Mouse (Mus musculus) MEL (cell line): ENCODE measurements around the gene Ap1ar. TPM values are rescaled to one million over a fixed set of nuclear protein-coding genes. Genes with fewer than 3 reads are reported as not detected.

ENCODE experiments used
- DNase-seq: peaks from one replicate; pipeline ENCODE4 v3.0.0; 2011; ENCODE audit warnings: low read depth, low spot score
- H3K27ac ChIP-seq: 2 replicates; pipeline ENCODE4 v1.5.1; 2012; ENCODE audit warnings: low read depth, mild to moderate bottlenecking, control low read depth, low read length, moderate library complexity; ENCODE audit not compliant: control insufficient read depth
- H3K27me3 ChIP-seq, 2 experiments: fragments of 150-350 bp in 1 of 2; sonication (generic) in 1 of 2; 2 replicates each; pipeline ENCODE4 v1.6.1; 2012; ENCODE audit warnings: low read length in 2 of 2, mild to moderate bottlenecking in 2 of 2, improper control_type of control experiment in 1 of 2, moderate library complexity in 1 of 2; ENCODE audit not compliant: insufficient read depth in 2 of 2, control insufficient read depth in 1 of 2
- H3K36me3 ChIP-seq, 2 experiments: 2 replicates each; pipeline ENCODE4 v1.6.1; 2012 to 2014; ENCODE audit warnings: low read length in 2 of 2, improper control_type of control experiment in 1 of 2, inconsistent platforms in 1 of 2, mild to moderate bottlenecking in 1 of 2; ENCODE audit not compliant: insufficient read depth in 2 of 2, control insufficient read depth in 1 of 2
- H3K4me1 ChIP-seq, 2 experiments: fragments of 150-350 bp in 1 of 2; sonication (generic) in 1 of 2; 2 replicates each; pipeline ENCODE4 v1.6.1; 2012; ENCODE audit warnings: low read length in 2 of 2, improper control_type of control experiment in 1 of 2, mild to moderate bottlenecking in 1 of 2; ENCODE audit not compliant: insufficient read depth in 2 of 2, control insufficient read depth in 1 of 2
- H3K4me3 ChIP-seq, 2 experiments: fragments of 150-350 bp in 1 of 2; sonication (generic) in 1 of 2; 2 replicates each; pipeline ENCODE4 v1.5.1; 2012; ENCODE audit warnings: low read depth in 2 of 2, low read length in 2 of 2, mild to moderate bottlenecking in 2 of 2, moderate library complexity in 2 of 2, control low read depth in 1 of 2, improper control_type of control experiment in 1 of 2; ENCODE audit not compliant: control insufficient read depth in 1 of 2, insufficient read depth in 1 of 2
- H3K79me2 ChIP-seq: 2 replicates; pipeline ENCODE4 v1.6.1; 2012; ENCODE audit warnings: mild to moderate bottlenecking, low read length, moderate library complexity; ENCODE audit not compliant: control insufficient read depth, poor library complexity, insufficient read depth
- H3K9ac ChIP-seq: 2 replicates; pipeline ENCODE4 v1.6.1; 2012; ENCODE audit warnings: low read depth, mild to moderate bottlenecking, control low read depth, low read length, moderate library complexity; ENCODE audit not compliant: control insufficient read depth, poor library complexity, severe bottlenecking
- H3K9me3 ChIP-seq: fragments of 150-350 bp; sonication (generic); replicated peaks from 2 replicates; pipeline ENCODE4 v1.6.1; 2012; ENCODE audit warnings: mild to moderate bottlenecking, low read length, improper control_type of control experiment, moderate library complexity; ENCODE audit not compliant: insufficient read depth
- CHD1 ChIP-seq: IDR thresholded peaks from 2 replicates; pipeline ENCODE4 v1.6.1; 2012; ENCODE audit warnings: low read depth, mild to moderate bottlenecking, inconsistent platforms, low read length, improper control_type of control experiment
- CHD2 ChIP-seq: IDR thresholded peaks from 2 replicates; pipeline ENCODE4 v1.6.1; 2011; ENCODE audit warnings: low read length, improper control_type of control experiment
- ETS1 ChIP-seq: IDR thresholded peaks from 2 replicates; pipeline ENCODE4 v1.6.1; 2012; ENCODE audit warnings: low read depth, mild to moderate bottlenecking, inconsistent platforms, low read length, improper control_type of control experiment, moderate library complexity
- GABPA ChIP-seq: IDR thresholded peaks from 2 replicates; pipeline ENCODE4 v1.6.1; 2012; ENCODE audit warnings: low read depth, mild to moderate bottlenecking, inconsistent platforms, low read length, improper control_type of control experiment, moderate library complexity
- GATA1 ChIP-seq: IDR thresholded peaks from 2 replicates; pipeline ENCODE4 v1.6.1; 2011; ENCODE audit warnings: low read depth, low read length, improper control_type of control experiment
- KAT2A ChIP-seq: conservative IDR thresholded peaks from 2 replicates; pipeline ENCODE4 v1.6.1; 2012; ENCODE audit warnings: low read depth, low read length, improper control_type of control experiment, inconsistent platforms
- MAFK ChIP-seq: IDR thresholded peaks from 2 replicates; pipeline ENCODE4 v1.6.1; 2011; ENCODE audit warnings: low read depth, mild to moderate bottlenecking, low read length, improper control_type of control experiment, borderline replicate concordance
- MAX ChIP-seq: IDR thresholded peaks from 2 replicates; pipeline ENCODE4 v1.6.1; 2011; ENCODE audit warnings: low read length, improper control_type of control experiment
- MAZ ChIP-seq: IDR thresholded peaks from 2 replicates; pipeline ENCODE4 v1.6.1; 2012; ENCODE audit warnings: low read depth, mild to moderate bottlenecking, inconsistent platforms, low read length, improper control_type of control experiment
- MEF2A ChIP-seq: IDR thresholded peaks from 2 replicates; pipeline ENCODE4 v1.6.1; 2014; ENCODE audit warnings: low read depth, mild to moderate bottlenecking, inconsistent platforms, low read length, improper control_type of control experiment; ENCODE audit not compliant: poor library complexity, insufficient replicate concordance, severe bottlenecking; ENCODE audit errors: extremely low read depth
- MXI1 ChIP-seq: IDR thresholded peaks from 2 replicates; pipeline ENCODE4 v1.6.1; 2011; ENCODE audit warnings: mild to moderate bottlenecking, low read depth, low read length, improper control_type of control experiment
- MYB ChIP-seq: IDR thresholded peaks from 2 replicates; pipeline ENCODE4 v1.6.1; 2011; ENCODE audit warnings: mild to moderate bottlenecking, low read depth, low read length, improper control_type of control experiment
- MYC ChIP-seq: IDR thresholded peaks from 2 replicates; pipeline ENCODE4 v1.6.1; 2011; ENCODE audit warnings: low read depth, mild to moderate bottlenecking, low read length, improper control_type of control experiment, moderate library complexity
- POLR2A ChIP-seq, 2 experiments: IDR thresholded peaks; 2 replicates each; pipeline ENCODE4 v1.6.1; 2011 to 2012; ENCODE audit warnings: low read length in 2 of 2, mild to moderate bottlenecking in 2 of 2, control low read depth in 1 of 2, improper control_type of control experiment in 1 of 2, low read depth in 1 of 2, moderate library complexity in 1 of 2; ENCODE audit not compliant: control insufficient read depth in 1 of 2, insufficient read depth in 1 of 2, poor library complexity in 1 of 2
- RAD21 ChIP-seq: IDR thresholded peaks from 2 replicates; pipeline ENCODE4 v1.6.1; 2011; ENCODE audit warnings: mild to moderate bottlenecking, low read depth, low read length, improper control_type of control experiment
- SMC3 ChIP-seq: IDR thresholded peaks from 2 replicates; pipeline ENCODE4 v1.6.1; 2011; ENCODE audit warnings: low read depth, low read length, improper control_type of control experiment
- TAL1 ChIP-seq: IDR thresholded peaks from 2 replicates; pipeline ENCODE4 v1.6.1; 2012; ENCODE audit warnings: mild to moderate bottlenecking, inconsistent platforms, low read length, moderate library complexity, mixed read lengths
- TBP ChIP-seq: IDR thresholded peaks from 2 replicates; pipeline ENCODE4 v1.8.0; 2011; ENCODE audit warnings: low read depth, low read length, improper control_type of control experiment
- TCF12 ChIP-seq: IDR thresholded peaks from 2 replicates; pipeline ENCODE4 v1.6.1; 2014; ENCODE audit warnings: low read depth, mild to moderate bottlenecking, inconsistent platforms, low read length, improper control_type of control experiment, moderate library complexity
- UBTF ChIP-seq: IDR thresholded peaks from 2 replicates; pipeline ENCODE4 v1.6.1; 2012; ENCODE audit warnings: low read depth, mild to moderate bottlenecking, inconsistent platforms, low read length, improper control_type of control experiment, moderate library complexity, borderline replicate concordance; ENCODE audit not compliant: insufficient read depth
- USF1 ChIP-seq: IDR thresholded peaks from 2 replicates; pipeline ENCODE4 v1.6.1; 2014; ENCODE audit warnings: low read depth, mild to moderate bottlenecking, inconsistent platforms, low read length, improper control_type of control experiment, moderate library complexity
- USF2 ChIP-seq, 2 experiments: IDR thresholded peaks; 2 replicates each; pipeline ENCODE4 v1.6.1; 2011 to 2012; ENCODE audit warnings: improper control_type of control experiment in 2 of 2, low read length in 2 of 2, borderline replicate concordance in 1 of 2, inconsistent platforms in 1 of 2, low read depth in 1 of 2, mild to moderate bottlenecking in 1 of 2; ENCODE audit not compliant: insufficient read depth in 1 of 2
- ZC3H11A ChIP-seq: IDR thresholded peaks from 2 replicates; pipeline ENCODE4 v1.6.1; 2012; ENCODE audit warnings: low read depth, mild to moderate bottlenecking, inconsistent platforms, low read length, improper control_type of control experiment
- ZMIZ1 ChIP-seq: IDR thresholded peaks from 2 replicates; pipeline ENCODE4 v1.6.1; 2012; ENCODE audit warnings: low read depth, mild to moderate bottlenecking, inconsistent platforms, low read length, improper control_type of control experiment, moderate library complexity
- ZNF384 ChIP-seq: IDR thresholded peaks from 2 replicates; pipeline ENCODE4 v1.6.1; 2012; ENCODE audit warnings: low read depth, mild to moderate bottlenecking, inconsistent platforms, low read length, improper control_type of control experiment
- polyA plus RNA-seq, 2 experiments: library from polyadenylated mRNA; stranded (reverse) in 1 of 2; unstranded in 1 of 2; fragments of >175 nt in 1 of 2; fragments of >200 nt in 1 of 2; gene quantifications; 2 replicates each; pipeline versions ENCODE4 v1.2.1 to v1.2.4; 2012; ENCODE audit warnings: low replicate concordance in 2 of 2, low read depth in 1 of 2; ENCODE audit not compliant: insufficient read length in 2 of 2, insufficient read depth in 1 of 2, missing spikeins in 1 of 2
- total RNA-seq: library from RNA; depleted of rRNA; stranded (reverse); fragments of 300-350 nt; gene quantifications from 2 replicates; pipeline ENCODE4 v1.2.3, GENCODE M21; 2012

Ap1ar gene
- total and polyA plus RNA-seq, 3 experiments = 65.0 to 107 TPM; not detected in 1

DNA sequence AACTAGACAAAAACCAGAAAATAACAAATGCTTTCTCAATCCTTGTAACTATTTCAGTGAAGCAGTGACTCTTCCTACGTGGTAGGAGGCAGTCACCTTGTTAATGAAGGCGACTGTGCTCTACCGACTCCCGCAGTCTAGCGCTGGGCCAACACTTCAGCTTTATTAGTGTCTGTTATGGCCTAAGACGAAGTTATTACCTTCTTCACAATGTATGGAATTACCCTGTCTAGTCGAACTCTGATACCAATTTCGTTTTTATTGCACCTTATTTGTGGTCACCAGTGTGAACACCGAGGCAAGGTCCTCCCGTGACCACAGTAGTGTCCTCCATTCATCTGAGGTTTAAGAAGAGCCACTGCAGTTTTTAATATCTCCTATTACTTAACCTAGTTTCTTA is 7.1 kb downstream of the Ap1ar start:
- Histone ChIP-seq H3K27me3 (no peaks in the 10 kb centered on the region), H3K79me2 (peaks cover 25% of the 10 kb centered on the region), H3K36me3 (peaks cover 6 to 9% of the 10 kb centered on the region in 2 experiments; a peak in 3 of 4 replicates), H3K4me3 (no peak overlapping the region)
- TF ChIP-seq ZC3H11A (no peak), MAZ (no peak), SMC3 (no peak), RAD21 (no peak), USF1 (no peak), MAX (no peak), TCF12 (no peak)
- TF ChIP-seq, all 39 proteins: peak for 0
- Histone ChIP-seq H3K27ac (no peak overlapping the region), H3K4me1 (peaks cover 0 to 1% of the 10 kb centered on the region in 2 experiments; a peak in 2 of 4 replicates), H3K9ac (no peak overlapping the region), H3K9me3 (no peaks in the 10 kb centered on the region)
- no peak for DNase-seq

DNA sequence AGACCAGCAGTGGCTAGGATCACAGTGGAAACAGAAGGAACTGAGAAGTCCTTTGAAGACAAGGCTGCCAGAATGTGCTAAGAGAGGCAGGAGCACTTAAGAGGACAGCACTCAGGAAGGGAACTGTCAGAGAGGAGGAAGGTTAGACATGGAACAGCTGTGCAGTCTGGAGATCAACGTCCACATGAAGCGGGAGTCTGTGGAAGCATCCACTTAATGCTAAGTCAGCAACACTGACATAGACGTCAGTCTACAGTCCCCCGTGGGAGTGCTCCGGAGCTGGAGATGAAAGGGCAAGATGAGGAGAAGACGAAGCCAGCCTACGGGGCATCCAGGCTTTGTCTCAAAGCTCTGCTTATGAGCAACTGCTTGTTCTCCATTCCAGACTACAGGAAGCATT is 10.2 kb downstream of the Ap1ar start:
- Histone ChIP-seq H3K9ac (no peak overlapping the region), H3K27ac (no peak overlapping the region), H3K79me2 (peaks cover 12% of the 10 kb centered on the region), H3K4me3 (no peak overlapping the region), H3K27me3 (no peaks in the 10 kb centered on the region), H3K9me3 (no peaks in the 10 kb centered on the region), H3K36me3 (peaks cover 4 to 8% of the 10 kb centered on the region in 2 experiments; a peak in 3 of 4 replicates)
- no peak for DNase-seq
- TF ChIP-seq MAFK = no peak
- no peak for TF ChIP-seq MXI1
- no peak for TF ChIP-seq TAL1
- TF ChIP-seq, all 39 proteins: peak for 0
- H3K4me1 ChIP-seq = peaks cover 4 to 9% of the 10 kb centered on the region in 2 experiments; a peak in 3 of 4 replicates

DNA sequence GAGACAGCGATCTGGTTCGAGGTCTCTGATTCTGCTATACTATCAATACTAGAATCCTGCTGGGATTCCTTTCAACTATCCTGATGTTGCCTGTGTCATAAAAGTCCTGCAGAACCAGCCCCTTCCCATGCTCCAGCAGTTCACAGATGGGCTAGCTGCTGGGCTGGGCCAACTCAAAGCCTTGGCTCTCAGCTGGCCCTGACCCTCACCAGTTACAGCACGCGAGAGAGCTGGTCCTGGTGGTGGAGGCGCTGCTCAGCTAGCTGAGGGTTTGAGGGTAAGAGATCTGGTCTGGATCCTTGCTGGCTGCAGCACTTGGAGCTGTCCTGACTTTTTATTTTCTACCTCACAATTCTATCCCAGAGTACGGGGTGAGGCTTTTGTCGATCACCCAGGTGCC is 10.8 kb downstream of the Ap1ar start:
- DNase-seq = no peak
- no peaks in the 10 kb centered on the region for H3K9me3 ChIP-seq
- peaks cover 4 to 7% of the 10 kb centered on the region in 2 experiments; a peak in 3 of 4 replicates for H3K36me3 ChIP-seq
- H3K4me3 ChIP-seq = no peak overlapping the region
- H3K4me1 ChIP-seq = peaks cover 4 to 9% of the 10 kb centered on the region in 2 experiments; a peak in 3 of 4 replicates
- no peak overlapping the region for H3K9ac ChIP-seq
- no peak overlapping the region for H3K27ac ChIP-seq
- TF ChIP-seq TBP (no peak), POLR2A (IDR thresholded peaks at IDR 0.05; ENCODE audit: control insufficient read depth in 1 of 2, insufficient read depth in 1 of 2, low read depth in 1 of 2, low read length in 2 of 2, poor library complexity in 1 of 2) (no peak), MAZ (no peak), ETS1 (no peak), ZNF384 (no peak), MEF2A (no peak), USF2 (IDR thresholded peaks at IDR 0.05; ENCODE audit: borderline replicate concordance in 1 of 2, insufficient read depth in 1 of 2, low read depth in 1 of 2, low read length in 2 of 2) (no peak), KAT2A (no peak), UBTF (no peak), MYC (no peak), ZMIZ1 (no peak), TAL1 (no peak), GATA1 (no peak), TCF12 (no peak), GABPA (no peak), MYB (no peak), MXI1 (no peak), MAX (no peak), CHD2 (no peak), CHD1 (no peak)
- peaks cover 12% of the 10 kb centered on the region for H3K79me2 ChIP-seq
- H3K27me3 ChIP-seq = no peaks in the 10 kb centered on the region
